Mouse (Mus musculus) skeletal muscle tissue, adult 2 months (tissue): ENCODE measurements around the gene Gm10097.

ENCODE experiments used
- DNase-seq: peaks from one replicate; pipeline ENCODE4 v3.0.0-alpha.2; 2012; ENCODE audit warnings: low read depth, low spot score

Gene Gm10097

GRCm38 (mm10) chr10:5085792-5086191, 16.8 kb downstream of the Gm10097 start:
- DNase-seq = peak; percentile 21

GRCm38 (mm10) chr10:5086329-5086728, 17.3 kb downstream of the Gm10097 start:
- DNase-seq = no peak

- DNase-seq = no peak
Observed at GRCm38 (mm10) chr10:5087336-5087735, 18.3 kb downstream of the Gm10097 start.

- DNase-seq = no peak
Observed at GRCm38 (mm10) chr10:5089133-5089532, 20.1 kb downstream of the Gm10097 start.

- DNase-seq = peak; percentile 21
Observed at GRCm38 (mm10) chr10:5096996-5097753, 28.2 kb downstream of the Gm10097 start.

- DNase-seq = no peak
Observed at GRCm38 (mm10) chr10:5097754-5098137, 28.8 kb downstream of the Gm10097 start.

- DNase-seq = peak; percentile 73
Observed at GRCm38 (mm10) chr10:5110773-5111172, 41.8 kb downstream of the Gm10097 start.

- no peak for DNase-seq
Observed at GRCm38 (mm10) chr10:5116155-5116554, 47.2 kb downstream of the Gm10097 start.

GRCm38 (mm10) chr10:5116720-5117119, 47.7 kb downstream of the Gm10097 start:
- no peak for DNase-seq
